Mouse (Mus musculus) v-Abl transformed pro-B cells (cell line): Measurements from ENCODE around the gene Pklr.

Experiments used
- in situ Hi-C, 2 experiments: fragments of 400-800 bp; cut with MboI; formaldehyde crosslinking; loops; one replicate each; pipeline ENCODE4 v1.15.1; 2025; ENCODE audit not compliant: unreplicated experiment in 2 of 2

The Pklr gene

DNA sequence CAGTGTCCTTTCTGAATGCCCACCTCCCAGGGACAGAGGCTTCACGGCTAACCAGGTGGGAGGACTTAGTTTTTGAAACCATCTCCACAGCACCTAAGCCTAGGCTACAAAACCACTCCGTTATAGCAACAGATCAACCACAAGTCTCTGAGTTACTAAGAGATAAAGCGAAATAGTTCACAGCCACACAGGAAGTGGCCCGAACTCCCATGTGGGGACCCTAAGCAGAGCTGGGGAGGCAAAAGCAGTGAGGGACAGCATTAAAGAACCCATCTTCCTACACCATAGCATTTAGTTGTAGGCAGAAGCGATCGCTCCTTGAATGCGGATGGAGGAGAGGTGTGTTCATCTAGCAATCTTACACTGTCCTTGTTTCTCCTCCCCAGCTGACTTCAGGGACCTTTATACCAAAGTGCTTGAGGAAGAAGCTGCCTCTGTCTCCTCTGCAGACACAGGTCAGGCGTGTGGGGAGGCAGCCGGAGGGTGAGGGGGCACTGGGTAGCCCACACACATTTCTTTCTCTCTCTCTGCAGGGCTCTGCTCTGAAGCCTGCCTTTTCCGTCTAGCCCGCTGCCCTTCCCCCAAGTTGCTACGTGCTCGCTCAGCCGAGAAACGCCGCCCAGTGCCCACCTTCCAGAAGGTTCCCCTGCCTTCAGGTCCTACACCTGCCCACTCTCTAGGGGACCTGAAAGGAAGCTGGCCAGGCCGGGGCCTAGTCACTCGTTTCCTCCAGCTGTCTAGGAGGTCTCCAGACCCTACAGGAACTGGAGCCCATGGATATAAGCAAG lies 51.9 kb downstream of the Pklr start:
- in situ Hi-C loops: no loop called here

- in situ Hi-C loops: no loop called here
Observed at GRCm38 (mm10) chr3:89188478-89188875, 52.5 kb downstream of the Pklr start.

GRCm38 (mm10) chr3:89190436-89190835 lies 54.5 kb downstream of the Pklr start:
- in situ Hi-C loops: loop anchor here in 1 of 2 experiments (10.0 kb wide), 1 partner anchor 246 kb away; no protein-coding TSS in a partner anchor

DNA sequence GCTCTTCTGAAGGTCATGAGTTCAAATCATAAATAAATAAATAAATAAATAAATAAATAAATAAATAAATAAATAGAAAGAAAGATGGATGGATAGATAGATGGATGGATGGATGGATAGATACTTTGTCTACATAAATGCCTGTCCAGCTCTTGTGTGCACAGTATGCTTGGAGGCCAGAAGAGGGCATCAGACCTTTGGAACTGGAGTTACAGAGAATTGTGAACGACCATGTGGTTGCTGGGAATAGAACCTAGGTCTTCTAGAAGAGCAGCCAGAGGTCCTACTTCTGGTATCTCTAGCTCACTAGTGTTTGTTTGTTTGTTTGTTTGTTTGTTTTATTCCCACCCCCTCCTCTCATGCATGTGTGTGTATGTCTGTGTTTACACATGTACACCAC lies 57.4 kb downstream of the Pklr start:
- in situ Hi-C loops: loop anchor here in 1 of 2 experiments (10.0 kb wide), 1 partner anchor 249 kb away; no protein-coding TSS in a partner anchor

DNA sequence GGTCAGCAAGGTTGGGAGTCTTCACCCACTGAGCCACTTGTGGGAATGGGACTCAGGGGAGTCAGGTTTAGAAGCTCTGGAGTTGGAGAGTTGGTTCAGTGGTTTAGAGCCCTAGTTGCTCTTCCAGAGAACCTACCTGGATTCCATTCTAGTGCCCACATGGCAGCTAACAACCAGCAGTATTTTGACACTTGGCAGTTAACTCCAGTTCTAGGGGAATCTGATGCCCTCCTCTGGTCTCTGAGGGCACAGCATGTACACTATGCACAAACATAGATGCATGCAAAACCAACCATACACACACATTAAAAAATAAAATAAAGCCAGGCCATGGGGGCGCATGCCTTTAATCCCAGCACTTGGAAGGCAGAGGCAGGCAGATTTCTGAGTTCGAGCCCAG lies 57.9 kb downstream of the Pklr start:
- in situ Hi-C loops: loop anchor here in 1 of 2 experiments (10.0 kb wide), 1 partner anchor 249 kb away; no protein-coding TSS in a partner anchor
